Mouse (Mus musculus) gastrocnemius, postnatal 36 days (tissue): ENCODE measurements around the gene Aunip. TPM values are rescaled to one million over a fixed set of nuclear protein-coding genes. Genes with fewer than 3 reads are reported as not detected.
A peak's percentile ranks its signal among the peaks of the same experiment; 100 is the strongest.

Source experiments
- DNase-seq, 2 experiments: peaks; one replicate each; pipeline ENCODE4 v3.0.0; 2022
- intact Hi-C: fragments of 180-260 bp; cut with DNase I; formaldehyde crosslinking; loops from one replicate; pipeline ENCODE4 v1.15.1; 2025
- total RNA-seq, 2 experiments: library from RNA; stranded (reverse); gene quantifications; 2 replicates each; pipeline ENCODE4 v1.2.3; 2021

Aunip gene
- total RNA-seq, 2 experiments from 2014 or later: 0.20 TPM; not detected in 1

DNA sequence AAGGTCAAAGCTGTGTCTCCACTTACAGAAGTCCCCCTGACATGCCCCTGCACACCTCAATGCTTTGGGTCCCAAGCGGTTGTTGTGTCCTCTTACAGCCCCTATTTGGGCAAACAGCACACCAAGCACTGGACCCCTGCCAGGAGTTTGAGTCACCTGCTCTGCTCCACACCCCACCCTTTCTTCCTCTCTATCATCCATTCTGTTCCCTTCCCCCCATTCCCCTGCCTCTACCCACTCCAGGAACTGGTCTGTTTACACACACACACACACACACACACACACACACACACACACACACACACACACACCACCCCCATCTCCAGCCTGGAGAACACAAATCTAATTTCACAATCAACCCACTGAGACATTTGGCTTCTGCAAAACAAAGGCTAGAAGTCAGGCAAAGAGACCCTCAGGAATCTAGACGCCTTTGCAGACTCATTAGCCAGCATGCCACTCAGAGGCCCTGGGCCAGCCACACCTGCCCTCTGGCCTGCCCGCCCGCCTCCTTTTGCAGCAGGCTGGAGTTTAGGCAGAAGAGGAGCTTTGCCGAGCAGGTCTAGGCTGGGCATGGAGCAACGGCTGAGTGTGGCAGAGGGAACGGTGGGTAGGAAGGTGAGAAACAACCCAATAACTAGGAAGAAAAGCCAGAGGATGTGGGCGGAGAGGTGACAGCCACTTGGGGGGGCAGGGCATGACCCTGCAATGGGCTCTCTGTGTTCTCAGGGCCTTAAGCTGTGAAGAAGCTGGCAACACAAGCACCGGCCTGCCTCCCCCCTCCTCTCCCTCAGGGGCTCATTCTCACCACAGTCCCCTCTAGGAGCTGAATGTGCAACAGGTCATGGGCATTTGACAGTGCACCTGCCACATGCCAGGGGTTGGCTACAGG is 36.3 kb downstream of the Aunip start:
- DNase-seq: no peak
- intact Hi-C loops: loop anchor here (5.0 kb wide), 1 partner anchor 335 kb away; no protein-coding TSS in a partner anchor

DNA sequence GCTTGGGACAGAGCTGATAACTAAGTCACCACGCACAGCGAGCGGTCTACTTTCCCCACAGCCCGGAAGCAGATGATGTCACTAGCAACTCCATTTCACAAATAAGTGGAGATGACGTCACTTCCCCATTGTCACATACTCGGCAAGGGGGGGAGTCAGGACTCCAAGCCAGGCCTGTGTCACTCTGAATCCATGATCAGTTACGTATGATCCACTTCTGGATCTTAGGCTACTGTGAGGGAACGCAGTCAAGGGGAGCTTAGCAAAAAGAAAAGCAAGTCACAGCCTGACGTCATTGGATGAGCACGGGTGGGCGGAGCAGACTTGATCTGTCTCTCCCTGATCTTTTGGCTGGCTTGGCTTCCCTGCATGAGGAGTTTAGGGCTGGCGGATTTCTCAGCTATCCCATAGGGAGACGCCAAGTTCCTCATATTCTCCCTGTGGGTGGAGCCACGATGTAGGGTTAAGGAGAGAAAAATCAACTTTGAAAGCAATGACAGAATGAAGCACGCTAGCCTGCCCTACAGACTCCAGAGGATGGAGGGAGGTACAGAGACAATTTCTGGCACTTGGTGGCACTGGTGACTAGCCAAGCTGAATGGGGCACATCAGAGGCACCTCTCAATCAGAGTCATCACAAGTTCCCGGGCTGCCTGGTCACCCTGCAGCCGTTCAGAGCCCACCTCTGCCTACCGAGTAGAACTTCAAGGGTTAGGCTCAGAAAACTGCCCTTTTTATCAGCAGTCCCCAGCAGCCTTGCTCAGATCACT is 37.6 kb downstream of the Aunip start:
- no peak for DNase-seq
- intact Hi-C loops: loop anchor here (5.0 kb wide), 1 partner anchor 334 kb away; no protein-coding TSS in a partner anchor

DNA sequence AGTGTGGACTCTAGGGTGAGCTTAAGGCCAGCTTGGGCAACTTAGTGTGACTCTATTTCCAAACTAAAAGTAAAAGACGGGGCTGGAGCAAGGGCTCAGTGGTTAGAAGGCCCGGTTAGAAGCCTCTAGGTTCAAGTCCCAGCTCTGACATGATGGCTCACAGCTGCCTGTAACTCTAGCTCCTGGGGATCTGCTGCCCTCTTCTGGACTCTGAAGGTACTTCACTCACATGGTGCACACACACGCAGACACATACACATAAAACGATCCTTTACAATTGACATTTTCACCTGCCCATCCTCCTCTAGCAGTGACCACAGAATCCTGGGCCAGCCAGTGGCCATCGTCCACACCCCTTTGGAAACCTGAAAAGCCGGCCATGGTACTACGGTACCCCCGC is 39.1 kb downstream of the Aunip start:
- DNase-seq: no peak
- intact Hi-C loops: loop anchor here (5.0 kb wide), 1 partner anchor 332 kb away; no protein-coding TSS in a partner anchor

DNA sequence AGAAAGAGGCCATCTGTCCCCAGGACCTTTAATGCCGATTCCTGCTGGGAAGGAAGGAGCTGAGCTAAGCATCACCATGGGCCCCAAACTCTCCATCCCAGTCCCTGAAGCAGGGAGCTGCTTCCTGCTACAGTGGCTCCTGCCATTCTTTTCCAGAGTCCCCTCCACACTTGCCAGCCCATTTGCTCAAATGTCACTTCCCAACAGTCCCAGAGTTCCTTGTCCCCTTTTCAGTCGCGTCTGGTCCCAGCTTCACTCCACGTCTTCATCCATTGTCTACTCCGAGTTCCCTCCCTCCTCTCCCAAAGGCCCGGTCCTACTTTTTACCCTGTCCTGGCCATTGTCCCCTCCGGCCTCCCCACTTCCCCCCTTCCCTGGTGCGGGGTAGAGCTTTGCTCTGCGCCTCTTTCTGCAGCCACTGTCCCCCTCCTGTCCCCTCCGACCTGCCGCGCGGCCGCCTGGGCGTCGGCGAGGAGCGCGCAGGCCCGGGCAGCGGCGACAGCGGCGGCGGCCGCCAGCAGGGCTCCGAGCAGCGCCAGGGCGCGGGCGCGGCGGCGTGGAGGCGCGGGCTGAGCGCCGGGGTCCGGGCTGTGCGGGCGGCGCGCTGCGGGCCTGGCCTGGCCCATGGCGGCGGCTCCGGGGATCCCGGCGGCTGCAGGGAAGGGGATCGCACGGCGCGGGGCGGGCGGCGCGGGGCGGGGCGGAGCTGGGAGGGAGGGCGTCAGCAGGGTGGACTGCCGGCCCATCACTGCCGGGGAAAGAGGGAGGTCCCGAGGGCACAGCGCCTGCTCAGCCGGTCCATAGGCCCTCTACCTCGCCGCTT is 40.9 kb downstream of the Aunip start, which contains the start of gene Selenon:
Gene Selenon (minus strand): TSS at position 673 of the 823 bp plus-strand sequence.
- intact Hi-C loops: no loop called here
- peak in 1 of 2 experiments; percentile 77 for DNase-seq

DNA sequence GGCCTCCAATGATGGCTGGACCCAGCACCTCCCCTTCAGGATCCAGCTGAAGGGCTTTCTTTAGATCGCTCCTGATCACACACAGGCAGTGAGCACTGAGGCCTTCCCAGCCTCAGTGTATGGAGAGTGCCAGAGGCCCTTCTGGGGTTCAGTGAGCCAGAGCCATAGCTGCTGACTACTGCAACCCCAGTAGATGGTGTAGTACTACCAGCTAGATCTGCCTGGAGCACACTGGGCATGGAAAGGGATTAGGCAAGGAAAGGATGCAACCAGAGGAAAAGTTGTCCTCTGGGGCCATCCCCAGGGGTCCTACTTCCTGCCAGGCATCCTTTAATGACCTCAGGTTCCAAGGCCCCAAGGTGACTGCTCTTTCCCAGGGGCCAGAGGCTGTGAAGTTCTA is 42.8 kb downstream of the Aunip start:
- intact Hi-C loops: no loop called here
- DNase-seq: no peak

DNA sequence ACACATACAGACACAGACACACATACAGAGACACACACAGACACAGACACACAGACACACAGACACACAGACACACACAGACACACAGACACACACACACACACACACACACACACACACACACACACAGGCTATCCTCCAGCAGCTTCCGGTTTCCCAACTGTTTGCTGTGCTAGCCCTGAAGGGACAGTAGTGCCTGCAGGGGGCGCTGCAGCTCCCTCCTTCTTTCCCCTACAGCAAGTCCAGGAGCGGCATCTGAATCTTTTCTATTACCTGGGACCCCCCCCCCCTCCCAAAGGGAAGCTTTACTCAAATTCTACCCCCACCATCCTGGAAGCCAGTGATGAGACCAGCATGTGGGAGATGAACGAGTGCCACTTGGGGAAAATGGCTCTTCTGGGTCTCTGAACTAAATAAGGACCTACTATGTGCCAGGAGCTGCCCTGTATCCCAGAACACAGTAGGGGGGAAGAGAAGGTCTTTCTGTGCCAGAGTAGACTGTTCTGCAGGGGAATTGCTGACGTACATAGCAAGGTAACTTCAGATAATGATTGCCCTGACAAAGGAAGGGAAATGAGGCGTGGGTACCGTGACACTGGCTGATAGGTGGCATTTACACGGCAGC is 45.3 kb downstream of the Aunip start:
- intact Hi-C loops: no loop called here
- DNase-seq: no peak

DNA sequence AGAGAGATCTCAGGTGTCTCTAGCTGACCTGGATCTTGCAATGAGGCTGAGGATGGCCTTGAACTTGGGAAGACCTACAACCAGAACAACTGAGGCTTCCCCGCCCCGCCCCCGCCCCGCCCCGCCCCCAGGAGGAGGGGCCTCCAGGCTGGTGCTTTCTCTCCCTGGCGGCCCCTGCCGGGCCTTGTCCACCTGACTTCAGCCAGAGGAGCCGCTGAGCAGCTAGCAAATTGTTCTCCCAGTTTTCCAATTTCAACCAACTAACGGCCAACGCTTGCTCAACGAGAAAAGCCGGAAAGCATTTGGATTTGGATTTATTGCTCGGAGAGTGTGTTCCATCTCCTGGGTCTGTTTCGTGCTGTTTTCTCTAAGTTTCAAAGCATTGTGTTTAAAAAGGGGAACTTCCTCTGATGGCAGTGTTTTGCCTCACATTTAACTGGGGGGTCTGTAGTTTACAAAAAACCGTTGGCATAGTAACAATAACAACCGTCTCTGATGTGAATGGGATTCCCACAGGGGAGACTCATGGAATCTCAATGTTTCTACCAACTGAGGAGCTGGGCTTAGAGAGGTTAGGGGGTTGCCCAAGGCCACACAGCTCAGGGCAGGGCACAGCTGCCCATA is 46.9 kb downstream of the Aunip start:
- DNase-seq: no peak
- intact Hi-C loops: no loop called here

DNA sequence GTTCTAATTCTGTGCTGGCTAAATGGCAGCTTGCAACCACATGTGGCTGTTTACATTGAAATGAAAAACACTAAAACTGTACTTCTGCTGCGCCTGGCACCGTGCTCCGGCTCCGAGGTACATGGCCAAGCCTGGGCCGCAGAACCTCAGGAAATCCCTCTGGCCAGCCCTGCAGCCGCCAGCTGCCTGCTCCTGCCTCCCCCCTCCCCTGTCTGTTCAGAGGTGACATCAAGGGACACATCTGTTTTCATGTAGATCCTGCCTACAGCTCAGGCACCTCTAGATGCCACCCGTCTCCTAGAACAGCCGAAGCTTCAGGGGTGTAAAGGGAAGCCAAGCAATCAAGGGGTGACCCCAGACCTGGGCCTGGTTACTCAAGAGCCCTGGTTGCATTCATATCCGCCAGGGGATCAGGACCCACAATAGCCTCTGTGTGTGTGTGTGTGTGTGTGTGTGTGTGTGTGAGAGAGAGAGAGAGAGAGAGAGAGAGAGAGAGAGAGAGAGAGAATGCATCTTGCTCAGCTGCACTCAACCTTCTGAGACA is 47.8 kb downstream of the Aunip start:
- DNase-seq: no peak
- intact Hi-C loops: no loop called here

DNA sequence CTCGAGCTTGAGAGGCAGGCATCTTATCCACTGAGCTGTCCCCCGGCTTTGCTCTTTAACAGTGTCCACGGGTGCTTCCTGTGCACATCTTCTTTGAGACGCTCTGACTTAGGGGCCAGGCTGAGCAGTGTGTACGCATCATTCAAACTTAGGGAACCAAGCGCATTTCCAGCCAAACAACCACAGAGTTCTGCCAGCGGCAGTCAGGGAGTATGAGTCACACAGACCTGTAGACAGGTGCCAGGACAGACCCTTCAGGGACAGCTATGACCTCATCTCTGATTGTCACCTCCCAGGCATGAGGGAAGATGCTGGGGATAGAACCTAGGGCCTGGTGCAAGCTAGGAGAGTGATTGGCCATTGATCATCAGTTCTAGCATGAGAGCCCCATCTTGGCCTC is 48.4 kb downstream of the Aunip start:
- intact Hi-C loops: no loop called here
- no peak for DNase-seq

DNA sequence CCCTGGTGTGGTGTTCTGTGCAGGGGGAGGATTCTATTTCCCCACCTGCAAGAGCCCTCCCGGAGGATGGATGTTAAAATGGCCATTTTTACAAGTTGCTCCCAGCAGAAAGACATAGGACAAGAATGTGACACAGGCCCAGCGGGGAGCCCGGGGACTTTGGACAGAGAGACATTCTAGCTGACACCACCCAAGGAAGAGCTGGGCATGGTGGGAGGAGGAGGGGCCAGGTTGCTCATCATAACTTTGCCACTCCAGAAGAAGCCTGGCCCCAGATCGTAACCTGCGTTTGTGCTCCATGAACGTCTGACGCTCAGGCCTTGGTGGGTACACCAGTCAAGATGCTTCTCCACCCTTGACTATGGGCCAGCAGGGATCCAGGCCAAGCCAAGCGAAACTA is 49.9 kb downstream of the Aunip start:
- no peak for DNase-seq
- intact Hi-C loops: no loop called here

DNA sequence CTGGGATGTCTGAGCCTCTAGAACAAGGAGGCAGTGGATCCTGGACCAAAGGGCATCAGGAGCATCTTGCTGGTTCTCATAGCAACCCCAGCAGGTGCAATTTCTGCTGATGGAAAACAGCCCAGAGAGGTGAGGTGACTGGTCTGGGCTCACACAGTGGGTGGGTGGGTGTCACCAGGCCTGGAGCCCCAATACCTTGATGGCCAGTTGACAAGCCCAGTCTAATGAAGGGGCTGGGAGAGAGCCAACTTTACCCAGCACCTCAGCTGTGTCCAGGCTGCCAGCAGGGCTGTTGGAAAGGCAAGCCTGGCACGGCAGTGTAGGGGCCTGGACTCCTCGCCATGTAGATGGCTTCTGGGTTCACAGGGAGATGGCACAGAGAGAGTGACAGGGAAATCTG is 51.2 kb downstream of the Aunip start:
- DNase-seq: no peak
- intact Hi-C loops: no loop called here

DNA sequence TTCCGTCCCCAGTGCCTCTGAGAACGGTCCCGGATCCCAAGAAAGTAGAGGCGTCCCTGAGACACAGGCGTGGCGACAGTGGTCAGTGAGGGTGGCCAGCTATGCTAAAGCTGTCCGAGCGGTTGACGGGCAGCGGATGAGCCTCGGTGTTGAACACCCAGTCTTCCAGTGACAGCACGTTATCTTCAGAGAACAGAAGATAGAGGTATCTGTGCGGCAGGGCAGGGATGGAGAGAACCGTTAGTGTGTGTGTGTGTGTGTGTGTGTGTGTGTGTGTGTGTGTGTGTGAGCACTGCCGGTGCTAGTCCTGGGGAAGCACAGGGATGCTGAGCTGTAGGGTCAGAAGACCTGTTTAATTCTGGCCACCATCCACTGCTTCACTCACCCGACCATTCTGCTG is 52.8 kb downstream of the Aunip start:
- DNase-seq: no peak
- intact Hi-C loops: no loop called here

DNA sequence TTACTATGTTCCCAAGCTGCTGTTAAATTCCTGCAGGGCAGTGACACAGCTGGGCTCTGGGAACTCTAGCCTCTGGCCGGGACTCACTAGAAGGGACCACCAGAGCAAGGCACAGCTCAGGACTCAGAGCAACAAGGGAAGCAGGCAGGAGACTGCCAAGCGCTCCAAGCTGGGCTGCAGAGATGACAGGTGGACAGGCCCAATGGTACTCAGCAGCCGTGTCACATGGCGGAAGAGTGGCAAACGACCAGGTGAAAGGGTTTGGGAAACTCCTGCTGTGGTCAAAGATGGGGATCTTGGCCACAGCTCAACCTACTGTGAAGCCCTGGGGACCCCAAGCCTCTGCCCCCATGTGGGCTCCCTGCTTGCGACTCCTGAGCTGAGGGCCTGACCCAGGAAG is 53.3 kb downstream of the Aunip start:
- no peak for DNase-seq
- intact Hi-C loops: no loop called here

DNA sequence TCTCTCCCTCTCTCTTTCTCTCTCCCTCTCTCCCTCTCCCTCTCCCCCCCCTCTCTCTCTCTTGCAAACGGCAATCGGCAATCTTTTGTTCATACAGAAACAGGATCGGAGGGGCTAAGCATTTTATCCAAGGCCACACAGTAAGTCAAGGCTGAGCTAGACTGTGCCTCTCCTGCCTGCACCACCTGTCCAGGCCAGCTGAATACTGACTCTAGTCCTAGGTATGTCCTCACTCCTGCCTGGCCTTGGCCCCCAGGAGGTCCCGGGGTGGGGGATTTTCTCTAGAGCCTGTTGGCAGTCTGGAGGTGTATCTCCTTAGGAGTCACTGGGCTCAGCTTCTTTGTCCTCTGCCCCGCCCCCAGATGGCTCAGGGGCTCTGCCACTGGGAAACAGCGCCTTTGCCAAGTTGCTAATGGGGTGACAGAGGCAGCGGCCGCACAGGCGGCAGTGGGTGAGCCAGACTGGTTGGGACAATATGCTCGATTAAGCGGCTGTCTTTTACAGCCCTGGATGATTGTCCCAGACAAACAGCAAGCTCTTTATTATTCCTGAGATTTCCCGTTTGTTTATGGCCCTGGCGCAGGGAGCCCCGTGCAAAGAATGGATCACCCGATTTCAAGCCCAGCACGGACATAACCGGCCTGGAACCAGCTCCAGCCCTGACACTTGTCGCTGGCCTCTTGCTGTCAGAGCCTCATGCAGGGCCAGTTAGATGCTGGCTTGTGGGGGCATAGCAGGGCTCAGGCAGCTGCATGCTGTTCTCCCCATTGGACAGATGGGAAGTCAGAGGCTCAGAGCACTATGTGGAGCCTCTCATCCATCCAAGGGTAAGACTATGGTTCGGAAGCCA is 56.8 kb downstream of the Aunip start:
- DNase-seq: no peak
- intact Hi-C loops: loop anchor here (5.0 kb wide), 1 partner anchor 145 kb away; no protein-coding TSS in a partner anchor

DNA sequence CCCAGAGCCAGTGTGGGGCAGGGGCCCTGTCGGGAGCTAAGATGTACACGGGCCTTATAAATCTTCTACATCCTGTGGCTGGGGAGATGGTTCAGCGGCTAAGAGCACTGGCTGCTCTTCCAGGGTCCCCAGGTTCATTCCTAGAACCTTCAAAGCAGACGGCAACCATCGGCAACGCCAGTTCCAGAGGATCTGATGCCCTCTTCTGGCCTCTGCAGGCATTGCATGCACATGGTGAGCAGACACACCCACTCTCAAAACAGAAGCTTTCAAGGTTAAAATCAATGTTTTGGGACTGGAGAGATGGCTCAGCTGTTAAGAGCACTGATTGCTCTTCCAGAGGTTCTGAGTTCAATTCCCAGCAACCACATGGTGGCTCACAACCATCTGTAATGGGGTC is 58.4 kb downstream of the Aunip start:
- DNase-seq: no peak

DNA sequence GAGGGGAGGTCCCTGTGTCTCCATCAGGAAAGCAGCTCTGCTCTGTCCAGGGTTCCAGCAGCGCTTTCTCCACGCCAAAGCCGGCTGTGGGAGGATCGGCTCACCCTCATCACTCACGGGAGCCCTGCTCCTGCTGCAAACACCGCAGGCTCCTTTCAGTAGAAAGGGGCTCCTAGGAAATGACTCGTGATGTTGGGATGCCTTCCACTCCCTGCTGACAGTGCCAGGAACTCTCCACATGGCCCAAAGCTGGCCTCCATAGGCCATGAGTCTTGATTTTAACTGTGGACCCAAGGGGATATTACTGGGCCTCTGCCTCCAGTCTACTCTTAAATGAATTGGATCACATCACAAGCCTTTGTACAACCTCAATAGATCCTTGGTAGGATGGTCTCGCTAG is 59.0 kb downstream of the Aunip start:
- intact Hi-C loops: loop anchor here (5.0 kb wide), 1 partner anchor 142 kb away; no protein-coding TSS in a partner anchor
- no peak for DNase-seq

More for the DNA sequence above, 58.4 kb downstream of the Aunip start:
- intact Hi-C loops: loop anchor here (5.0 kb wide), 1 partner anchor 143 kb away; no protein-coding TSS in a partner anchor

DNA sequence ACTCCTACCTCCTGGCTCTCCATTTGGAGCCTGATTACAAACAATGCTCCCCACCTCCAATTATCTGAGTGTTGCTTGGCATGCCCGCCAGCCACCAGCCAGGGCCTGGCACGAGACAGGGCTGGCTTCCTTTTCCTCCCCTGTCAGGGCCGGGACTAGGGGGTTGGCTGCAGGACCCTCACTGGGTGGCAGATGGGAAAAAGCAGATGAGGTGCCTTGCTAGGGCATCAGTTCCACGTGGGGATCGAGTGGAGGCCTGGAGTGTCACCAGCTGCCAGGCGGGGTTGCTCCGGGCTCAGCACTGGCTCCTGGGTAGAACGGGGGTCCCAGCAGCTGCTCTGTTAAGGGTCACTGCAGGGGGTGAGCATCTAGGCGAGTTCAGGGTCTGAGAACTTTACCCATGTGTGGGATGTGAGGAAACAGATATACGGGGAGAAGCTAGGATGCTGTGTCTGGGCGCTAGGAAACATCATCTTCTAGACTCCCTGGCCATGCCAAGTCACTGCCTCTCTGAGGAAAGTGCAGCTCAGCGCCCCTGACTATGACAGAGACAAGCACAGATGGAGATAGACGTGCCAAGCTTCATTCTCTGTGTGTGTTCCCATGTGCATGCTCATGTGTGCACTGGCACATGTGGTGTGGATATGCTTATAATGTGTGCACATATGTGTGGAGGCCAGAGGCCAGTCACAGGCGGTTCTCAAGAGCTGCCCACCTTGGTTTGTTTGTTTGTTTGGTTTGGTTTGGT is 60.1 kb downstream of the Aunip start:
- intact Hi-C loops: no loop called here
- DNase-seq: no peak
